Mouse (Mus musculus) forebrain, embryonic 14.5 days (tissue): ENCODE measurements around the gene Tbc1d32. TPM values are rescaled to one million over a fixed set of nuclear protein-coding genes. Genes with fewer than 3 reads are reported as not detected.

ENCODE experiments used
- ATAC-seq: fragments of 200-750 bp; cut with Nextera tagmentation; 2 replicates; pipeline ENCODE4 v1.8.0; 2017; ENCODE audit warnings: mild to moderate bottlenecking, moderate library complexity
- DNase-seq: peaks from one replicate; pipeline ENCODE4 v3.0.0-alpha.2; 2015; ENCODE audit warnings: low spot score
- H3K27ac ChIP-seq: fragments of 300-500 bp; sonication (generic); 2 replicates; pipeline ENCODE4 v1.5.1; 2014; ENCODE audit warnings: low read depth, mild to moderate bottlenecking, control low read depth, low read length, moderate library complexity
- H3K27me3 ChIP-seq: fragments of 300-500 bp; sonication (generic); replicated peaks from 2 replicates; pipeline ENCODE4 v1.6.1; 2014; ENCODE audit warnings: low read length, control low read depth, mixed read lengths; ENCODE audit not compliant: control insufficient read depth, insufficient read depth
- H3K36me3 ChIP-seq: fragments of 300-500 bp; sonication (generic); 2 replicates; pipeline ENCODE4 v1.6.1; 2014; ENCODE audit warnings: low read length, control low read depth; ENCODE audit not compliant: control insufficient read depth, insufficient read depth
- H3K4me1 ChIP-seq: fragments of 300-500 bp; sonication (generic); 2 replicates; pipeline ENCODE4 v1.6.1; 2014; ENCODE audit warnings: antibody characterized with exemption, low read length, control low read depth; ENCODE audit not compliant: control insufficient read depth, insufficient read depth
- H3K4me2 ChIP-seq: fragments of 300-500 bp; sonication (generic); 2 replicates; pipeline ENCODE4 v1.6.1; 2014; ENCODE audit warnings: mild to moderate bottlenecking, control low read depth, low read length
- H3K4me3 ChIP-seq: fragments of 300-500 bp; sonication (generic); 2 replicates; pipeline ENCODE4 v1.5.1; 2014; ENCODE audit warnings: low read depth, low read length, control low read depth
- H3K9ac ChIP-seq: fragments of 300-500 bp; sonication (generic); 2 replicates; pipeline ENCODE4 v1.6.1; 2014; ENCODE audit warnings: mild to moderate bottlenecking, low read length, control low read depth, moderate library complexity
- H3K9me3 ChIP-seq: fragments of 300-500 bp; sonication (generic); replicated peaks from 2 replicates; pipeline ENCODE4 v1.6.1; 2016; ENCODE audit warnings: low read length, control low read depth, mixed read lengths; ENCODE audit not compliant: control insufficient read depth
- WGBS: fragments of 180-500 bp; shearing (Covaris S2); extraction: QIAGEN DNeasy Blood & Tissue Kit; methylation state at CpG from one replicate; pipeline ENCODE4 v1.1.7; 2014; 5-methylcytosine and 5-hydroxymethylcytosine counted together
- polyA plus RNA-seq: library from polyadenylated mRNA; unstranded; fragments of >200 nt; fragmentation: Nextera tagmentation; extraction: Ambion mirVana; gene quantifications from 2 replicates; pipeline ENCODE4 v1.2.1, GENCODE M21; 2014

The Tbc1d32 gene
- polyA plus RNA-seq, 1 experiment from 2014 or later: 2.3 TPM

DNA sequence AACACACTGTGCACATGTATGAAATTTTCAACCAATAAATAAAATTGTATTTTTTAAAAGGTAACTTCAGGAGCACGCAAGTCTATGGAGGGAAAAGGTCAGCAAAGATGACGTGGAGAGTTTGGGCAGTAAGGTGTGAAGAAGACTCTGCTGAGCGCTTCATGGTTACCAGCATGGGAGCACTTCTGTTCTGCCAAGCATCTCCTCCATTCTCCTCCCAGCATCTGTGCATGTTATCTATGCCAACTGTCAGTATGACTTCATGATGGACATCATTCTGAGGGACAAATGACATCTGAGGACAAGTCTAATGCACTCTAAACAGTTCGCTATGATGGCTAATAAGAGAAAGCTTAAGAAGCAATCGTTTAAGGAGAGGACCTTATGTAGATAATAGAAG is 91.3 kb downstream of the Tbc1d32 start:
- no peak overlapping the region for H3K4me2 ChIP-seq
- no peaks in the 10 kb centered on the region for H3K4me1 ChIP-seq
- H3K9ac ChIP-seq: no peak overlapping the region
- no peaks in the 10 kb centered on the region for H3K36me3 ChIP-seq
- H3K27ac ChIP-seq: no peak overlapping the region
- no peaks in the 10 kb centered on the region for H3K27me3 ChIP-seq
- ATAC-seq (no peak), DNase-seq (no peak)
- no peaks in the 10 kb centered on the region for H3K9me3 ChIP-seq
- 97% methylated on average over 5 of the region's 5 CpGs for WGBS
- H3K4me3 ChIP-seq: no peak overlapping the region

- 85% methylated on average over 2 of the region's 2 CpGs for WGBS
- H3K4me3 ChIP-seq: no peak overlapping the region
These were observed 98.8 kb downstream of the Tbc1d32 start for GRCm38 (mm10) chr10:56129642-56130041.

GRCm38 (mm10) chr10:56126972-56127371 is 101.5 kb downstream of the Tbc1d32 start:
- Histone ChIP-seq H3K27ac (no peak overlapping the region), H3K4me3 (no peak overlapping the region), H3K9me3 (no peaks in the 10 kb centered on the region), H3K4me1 (no peaks in the 10 kb centered on the region), H3K9ac (no peak overlapping the region), H3K4me2 (no peak overlapping the region), H3K27me3 (no peaks in the 10 kb centered on the region), H3K36me3 (no peaks in the 10 kb centered on the region)
- ATAC-seq (no peak), DNase-seq (no peak)
- WGBS: 85% methylated on average over 1 of the region's 1 CpGs

More at GRCm38 (mm10) chr10:56129642-56130041, 98.8 kb downstream of the Tbc1d32 start:
- no peaks in the 10 kb centered on the region for H3K27me3 ChIP-seq
- DNase-seq: no peak
- no peaks in the 10 kb centered on the region for H3K36me3 ChIP-seq
- H3K27ac ChIP-seq: no peak overlapping the region
- no peaks in the 10 kb centered on the region for H3K4me1 ChIP-seq
- no peak for ATAC-seq
- no peak overlapping the region for H3K4me2 ChIP-seq
- H3K9me3 ChIP-seq: no peaks in the 10 kb centered on the region
- no peak overlapping the region for H3K9ac ChIP-seq

- Histone ChIP-seq H3K27me3 (no peaks in the 10 kb centered on the region), H3K9me3 (no peaks in the 10 kb centered on the region), H3K4me3 (peak overlapping the region; percentile 53), H3K9ac (peak overlapping the region; percentile 89), H3K27ac (peak overlapping the region; percentile 90), H3K4me1 (peaks cover 3% of the 10 kb centered on the region), H3K4me2 (peak overlapping the region; percentile 89), H3K36me3 (no peaks in the 10 kb centered on the region)
- DNase-seq (peak; percentile 46), ATAC-seq (peak; percentile 77)
- WGBS: 16% methylated on average over 27 of the region's 27 CpGs
These were observed 112.8 kb downstream of the Tbc1d32 start for GRCm38 (mm10) chr10:56115636-56116180.

DNA sequence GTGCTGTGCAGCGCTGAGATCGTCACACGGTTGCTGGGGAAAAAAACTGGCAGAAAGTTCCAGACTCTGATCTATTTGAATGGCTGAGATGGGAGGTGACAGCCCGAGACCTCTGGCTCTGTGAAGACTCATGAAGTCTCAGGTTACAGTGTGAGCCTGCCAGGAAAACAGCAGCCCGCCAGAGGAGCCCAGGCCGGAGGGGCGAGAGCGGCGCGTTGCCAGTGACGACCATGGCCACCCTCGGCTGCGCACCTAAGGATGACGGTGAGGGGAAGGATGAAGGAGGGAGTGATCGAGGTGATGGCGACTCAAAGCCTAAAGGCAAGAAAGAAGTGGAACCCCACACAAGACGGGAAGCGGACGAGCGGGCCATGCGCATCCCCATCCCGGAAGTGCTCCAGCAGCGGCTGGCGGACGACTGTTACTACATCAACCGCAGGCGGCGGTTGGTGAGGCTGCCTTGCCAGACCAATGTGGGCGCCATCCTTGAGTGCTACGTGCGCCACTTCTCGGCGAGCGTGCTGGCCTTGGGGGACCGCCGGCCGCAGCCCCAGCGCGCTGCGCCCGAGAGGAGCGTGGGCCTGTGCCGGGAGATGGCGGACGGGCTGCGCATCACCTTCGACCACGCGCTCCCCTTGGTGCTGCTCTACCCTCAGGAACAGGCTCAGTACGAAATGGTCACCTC is 113.4 kb downstream of the Tbc1d32 start:
- no peaks in the 10 kb centered on the region for H3K9me3 ChIP-seq
- DNase-seq (peak; percentile 84), ATAC-seq (peak; percentile 95)
- no peaks in the 10 kb centered on the region for H3K27me3 ChIP-seq
- peak overlapping the region; percentile 90 for H3K27ac ChIP-seq
- H3K4me3 ChIP-seq: peak overlapping the region; percentile 53
- WGBS: under 1% methylated on average over 49 of the region's 50 CpGs
- H3K4me2 ChIP-seq: peak overlapping the region; percentile 89
- peaks cover 3% of the 10 kb centered on the region for H3K4me1 ChIP-seq
- peak overlapping the region; percentile 89 for H3K9ac ChIP-seq
- no peaks in the 10 kb centered on the region for H3K36me3 ChIP-seq

- Histone ChIP-seq H3K4me2 (peak overlapping the region; percentile 24; the same call in 1 of the 2 replicates), H3K4me3 (0 out of 2 replicates have a peak overlapping the region, but pooled peaks have one; percentile 1), H3K27me3 (no peaks in the 10 kb centered on the region)
These were observed 121.5 kb downstream of the Tbc1d32 start for GRCm38 (mm10) chr10:56106996-56107334.

GRCm38 (mm10) chr10:56106333-56106995 is 122.0 kb downstream of the Tbc1d32 start, which contains the start of gene Msl3l2:
Msl3l2 (plus strand) TSS chr10:56106917.
- H3K27me3 ChIP-seq: no peaks in the 10 kb centered on the region
- no peaks in the 10 kb centered on the region for H3K36me3 ChIP-seq
- H3K4me2 ChIP-seq: peak within 1 kb of the TSS; percentile 24; the same call in 1 of the 2 replicates
- peak; percentile 79 for ATAC-seq
- WGBS: 32% methylated on average over 18 of the region's 18 CpGs
- H3K4me1 ChIP-seq: no peaks in the 10 kb centered on the region; the same call in 1 of the 2 replicates
- H3K4me3 ChIP-seq: 0 out of 2 replicates have a peak within 1 kb of the TSS, but pooled peaks have one; percentile 1
- DNase-seq: peak; percentile 76
- H3K9me3 ChIP-seq: no peaks in the 10 kb centered on the region
- H3K9ac ChIP-seq: no peak within 1 kb of the TSS
- H3K27ac ChIP-seq: no peak within 1 kb of the TSS

More at GRCm38 (mm10) chr10:56106996-56107334, 121.5 kb downstream of the Tbc1d32 start:
- Histone ChIP-seq H3K9me3 (no peaks in the 10 kb centered on the region), H3K27ac (no peak overlapping the region), H3K36me3 (no peaks in the 10 kb centered on the region), H3K4me1 (no peaks in the 10 kb centered on the region; the same call in 1 of the 2 replicates), H3K9ac (no peak overlapping the region)
- WGBS: 47% methylated on average over 1 of the region's 1 CpGs
- ATAC-seq: peak; percentile 28; the same call in 1 of the 2 replicates
- no peak for DNase-seq

DNA sequence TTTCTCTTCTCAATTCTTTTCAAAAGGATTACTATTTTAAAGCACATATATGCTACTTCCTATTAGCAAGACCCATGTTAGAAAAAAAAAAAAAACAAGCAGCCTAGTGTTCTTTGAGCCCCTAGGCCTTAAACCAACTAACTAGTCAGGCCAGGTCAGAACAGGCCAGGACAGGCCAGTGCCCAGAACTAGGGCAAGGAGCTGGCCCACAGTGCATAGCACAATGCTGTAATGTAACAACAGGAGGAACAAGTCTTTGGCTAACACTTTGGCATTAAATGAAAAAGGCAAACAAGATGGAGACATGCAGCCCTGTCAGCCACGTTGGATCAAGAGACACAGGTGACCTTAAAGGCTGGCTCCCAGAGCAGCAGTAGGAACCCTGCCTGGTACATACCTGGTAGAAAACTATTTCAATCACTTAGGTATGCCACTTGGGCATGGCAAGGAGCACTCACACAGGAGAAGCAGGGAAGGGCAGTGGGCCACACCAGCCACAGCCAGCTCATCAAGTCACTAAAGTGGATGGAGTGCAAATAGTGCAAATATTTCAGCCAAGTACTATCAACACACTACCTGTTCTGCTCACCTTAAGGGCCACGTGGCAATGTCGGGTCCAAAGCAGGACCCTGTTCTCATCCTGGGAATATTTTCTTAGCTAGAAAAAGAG is 128.7 kb downstream of the Tbc1d32 start:
- Histone ChIP-seq H3K4me1 (no peaks in the 10 kb centered on the region; the same call in 1 of the 2 replicates), H3K4me2 (no peak overlapping the region), H3K9ac (no peak overlapping the region), H3K27me3 (no peaks in the 10 kb centered on the region), H3K9me3 (no peaks in the 10 kb centered on the region), H3K36me3 (no peaks in the 10 kb centered on the region), H3K27ac (no peak overlapping the region), H3K4me3 (no peak overlapping the region)
- WGBS: 87% methylated on average over 3 of the region's 3 CpGs
- no peak for ATAC-seq
- no peak for DNase-seq
